Mouse (Mus musculus) brain, embryonic 14.5 days (tissue): ENCODE measurements around the gene Lysmd4. TPM values are rescaled to one million over a fixed set of nuclear protein-coding genes. Genes with fewer than 3 reads are reported as not detected.

ENCODE experiments used
- DNase-seq: peaks from one replicate; pipeline ENCODE4 v3.0.0-alpha.2; 2011; ENCODE audit warnings: low read depth
- CTCF ChIP-seq: fragments of 200-500 bp; IDR thresholded peaks from 2 replicates; pipeline ENCODE4 v1.5.1; 2012; ENCODE audit warnings: inconsistent platforms, mild to moderate bottlenecking, moderate library complexity, borderline replicate concordance; ENCODE audit not compliant: insufficient read depth, insufficient read length; ENCODE audit errors: extremely low read depth
- POLR2A ChIP-seq: fragments of 200-500 bp; IDR thresholded peaks from 2 replicates; pipeline ENCODE4 v1.6.1; 2012; ENCODE audit warnings: mild to moderate bottlenecking, inconsistent platforms, borderline replicate concordance; ENCODE audit not compliant: poor library complexity, insufficient read depth, insufficient read length, severe bottlenecking; ENCODE audit errors: extremely low read depth
- polyA plus RNA-seq: library from polyadenylated mRNA; depleted of rRNA; stranded (reverse); fragments of >200 nt; gene quantifications from 2 replicates; pipeline ENCODE4 v1.2.3, GENCODE M21; 2012; rRNA removed

Lysmd4 gene
- 38.1 and 41.8 TPM in 2 replicates for polyA plus RNA-seq

GRCm38 (mm10) chr7:67222220-67222862 lies at the start of gene Lysmd4:
Gene Lysmd4 (plus strand): TSS chr7:67222544.
- TF ChIP-seq POLR2A (0 out of 2 replicates have a peak, but pooled peaks have one; percentile 54), CTCF (no peak)
- DNase-seq: peak; percentile 98

- peak; percentile 53 for DNase-seq
Measured at GRCm38 (mm10) chr7:67173522-67174195, 48.7 kb upstream of the Lysmd4 start.

DNA sequence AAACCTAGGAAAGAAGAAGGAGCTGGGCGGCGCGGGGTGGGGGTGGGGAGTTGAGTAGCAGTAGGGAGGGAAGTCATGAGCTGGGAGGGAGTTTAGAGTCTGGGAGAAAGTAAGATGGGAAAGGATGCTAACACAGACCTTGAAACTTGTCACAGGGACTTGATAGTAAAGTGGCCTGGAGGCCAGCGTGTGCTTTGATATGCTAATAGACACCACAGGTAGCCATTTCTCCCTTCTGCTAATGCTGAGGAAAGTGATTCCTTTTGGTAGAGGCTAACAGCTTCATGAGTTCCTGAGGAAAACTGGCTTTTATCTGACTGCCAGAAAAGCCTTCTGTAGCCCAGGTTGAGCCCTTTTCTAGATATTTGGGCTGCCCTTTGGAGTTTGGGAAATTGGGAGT lies 38.6 kb upstream of the Lysmd4 start:
- no peak for TF ChIP-seq CTCF
- peak; percentile 43 for DNase-seq

More at GRCm38 (mm10) chr7:67173522-67174195, 48.7 kb upstream of the Lysmd4 start:
- TF ChIP-seq POLR2A (no peak), CTCF (no peak)

- TF ChIP-seq POLR2A (no peak), CTCF (peak; percentile 89)
- peak; percentile 71 for DNase-seq
Measured at GRCm38 (mm10) chr7:67199412-67199811, 22.9 kb upstream of the Lysmd4 start.

- no peak for DNase-seq
Measured at GRCm38 (mm10) chr7:67203625-67204024, 18.7 kb upstream of the Lysmd4 start.

DNA sequence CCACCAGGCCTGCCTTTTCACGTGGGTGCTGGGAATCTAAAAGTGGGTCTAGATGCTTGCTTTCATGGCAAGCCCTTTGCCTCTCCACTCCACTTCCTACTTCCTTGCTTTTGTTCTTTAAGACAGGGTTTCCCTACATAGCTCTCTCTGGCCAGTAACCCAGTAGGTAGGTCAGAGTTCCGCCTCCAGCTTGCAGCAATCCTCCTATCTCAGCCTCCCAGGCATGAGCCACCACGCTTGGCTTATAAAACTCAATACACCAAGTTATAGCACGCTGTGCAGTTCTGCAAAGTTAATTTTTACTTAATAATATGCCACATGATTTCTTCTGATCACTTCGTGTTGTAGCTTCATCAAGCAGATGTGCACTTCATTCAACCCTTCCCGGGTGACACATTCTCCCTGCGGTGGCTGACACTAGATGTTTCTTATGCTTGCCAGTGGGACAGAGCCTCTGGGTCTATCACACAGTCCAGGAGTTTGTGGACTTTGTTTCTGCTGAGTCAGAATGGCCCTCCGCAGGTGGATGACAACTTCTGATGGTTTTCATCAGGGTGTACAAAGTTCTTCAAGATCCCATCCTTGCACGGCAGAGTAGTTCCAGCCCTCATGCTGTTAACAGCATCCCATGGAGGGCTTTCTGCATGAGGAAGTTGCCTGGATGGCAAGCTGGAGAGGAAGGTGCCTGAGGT lies 16.5 kb upstream of the Lysmd4 start:
- no peak for TF ChIP-seq POLR2A
- TF ChIP-seq CTCF: no peak
- DNase-seq: no peak

More at GRCm38 (mm10) chr7:67203625-67204024, 18.7 kb upstream of the Lysmd4 start:
- TF ChIP-seq CTCF: no peak
- TF ChIP-seq POLR2A: no peak

DNA sequence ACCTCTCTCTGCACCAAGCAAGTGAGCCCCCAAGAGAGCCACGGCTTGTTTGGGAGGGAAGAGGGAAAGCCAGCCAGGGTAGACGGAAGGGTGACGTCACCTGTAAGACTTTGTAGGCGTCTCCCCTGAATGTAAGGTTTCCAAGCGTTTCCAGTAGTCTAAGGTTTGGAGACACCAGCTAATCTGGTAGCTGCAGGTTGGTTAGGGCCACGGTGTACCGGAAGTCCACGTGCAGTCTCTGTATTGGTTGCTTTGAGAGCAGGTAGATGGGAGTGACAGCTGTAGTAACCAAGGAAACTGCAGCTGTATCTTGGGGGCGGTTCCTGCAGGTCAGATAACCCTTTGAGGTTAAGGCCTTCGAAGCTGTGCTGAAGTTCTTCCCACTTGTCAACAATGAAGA lies 15.8 kb upstream of the Lysmd4 start:
- TF ChIP-seq POLR2A (no peak), CTCF (no peak)
- no peak for DNase-seq

DNA sequence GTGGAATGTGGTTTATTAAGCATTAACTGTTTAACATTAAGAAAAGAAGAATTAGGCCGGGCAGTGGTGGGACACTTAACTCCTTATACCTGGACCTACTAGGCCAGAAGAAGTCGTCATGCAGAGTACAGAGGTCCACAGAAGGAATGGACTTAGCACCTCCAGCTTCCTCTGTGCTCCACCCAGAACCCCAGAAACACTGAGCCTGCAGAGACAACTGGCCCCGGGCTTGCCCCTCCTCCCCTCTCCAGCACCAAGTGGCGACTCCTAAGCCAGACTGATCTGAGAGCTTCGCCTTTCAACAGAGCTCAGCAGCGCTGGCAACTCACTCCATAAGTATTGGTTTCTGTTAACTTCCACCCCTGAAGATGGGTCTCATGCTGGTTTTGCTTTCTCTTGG lies 14.6 kb upstream of the Lysmd4 start:
- TF ChIP-seq CTCF: no peak
- TF ChIP-seq POLR2A: no peak
- no peak for DNase-seq

GRCm38 (mm10) chr7:67208317-67208716 lies 14.0 kb upstream of the Lysmd4 start:
- no peak for DNase-seq
- TF ChIP-seq POLR2A (no peak), CTCF (no peak)

DNA sequence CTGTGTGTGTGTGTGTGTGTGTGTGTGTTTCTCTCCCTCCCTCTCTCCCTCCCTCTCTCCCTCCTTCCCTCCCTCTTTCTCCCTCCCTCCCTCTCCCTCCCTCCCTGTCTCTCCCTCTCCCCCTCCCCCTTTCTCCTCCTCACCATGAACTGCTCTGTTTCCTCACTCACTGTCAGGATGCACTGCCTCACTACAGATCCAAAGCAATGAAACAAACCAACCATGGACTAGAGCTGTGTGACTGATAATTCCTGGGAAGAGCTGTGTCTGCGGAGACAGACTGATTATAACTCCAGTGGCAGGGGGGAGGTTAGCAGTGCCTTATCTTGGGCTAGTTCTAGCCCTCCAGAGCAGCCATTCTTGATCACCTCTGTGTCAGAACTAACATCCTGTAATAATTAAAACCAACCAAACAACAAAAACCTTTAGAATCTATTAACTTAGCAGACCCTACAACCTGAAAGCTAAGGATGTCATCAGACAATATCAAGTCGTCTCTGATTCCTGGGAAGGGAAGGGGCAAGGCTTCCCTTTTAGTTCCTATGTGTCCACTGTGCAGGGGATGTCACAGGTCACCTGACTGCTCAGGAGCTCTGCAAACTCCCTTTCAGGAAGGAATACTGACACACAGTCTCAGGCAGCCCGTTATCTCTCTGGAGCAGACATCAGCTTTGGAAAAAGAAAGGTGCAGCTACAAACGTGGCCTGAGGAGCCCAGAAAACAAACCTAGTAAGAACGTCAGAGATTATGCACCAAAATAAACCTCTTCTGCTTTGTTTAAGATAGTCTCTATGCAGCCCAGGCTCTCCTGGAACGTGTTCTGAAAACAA lies 12.1 kb upstream of the Lysmd4 start:
- no peak for DNase-seq
- no peak for TF ChIP-seq CTCF
- TF ChIP-seq POLR2A: no peak

DNA sequence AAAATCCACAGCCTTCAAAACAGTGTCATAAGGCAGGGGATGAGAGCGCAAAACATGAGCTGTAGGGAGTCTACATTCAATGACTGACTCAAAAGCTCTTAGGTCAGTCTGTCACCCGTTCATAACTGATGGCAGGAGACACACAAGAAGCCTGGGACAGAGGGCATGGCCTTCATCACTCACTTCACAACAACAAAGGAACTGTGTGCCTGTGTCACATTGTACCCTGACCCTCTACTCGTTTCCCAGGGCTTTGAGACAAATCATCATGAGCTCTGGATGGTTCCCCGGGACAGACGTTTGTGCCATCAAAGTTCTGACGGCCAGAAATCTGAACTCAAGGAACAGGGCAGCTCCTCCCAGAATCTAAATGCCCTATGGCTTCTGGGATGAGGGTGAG lies 11.0 kb upstream of the Lysmd4 start:
- no peak for DNase-seq
- TF ChIP-seq POLR2A (no peak), CTCF (no peak)

DNA sequence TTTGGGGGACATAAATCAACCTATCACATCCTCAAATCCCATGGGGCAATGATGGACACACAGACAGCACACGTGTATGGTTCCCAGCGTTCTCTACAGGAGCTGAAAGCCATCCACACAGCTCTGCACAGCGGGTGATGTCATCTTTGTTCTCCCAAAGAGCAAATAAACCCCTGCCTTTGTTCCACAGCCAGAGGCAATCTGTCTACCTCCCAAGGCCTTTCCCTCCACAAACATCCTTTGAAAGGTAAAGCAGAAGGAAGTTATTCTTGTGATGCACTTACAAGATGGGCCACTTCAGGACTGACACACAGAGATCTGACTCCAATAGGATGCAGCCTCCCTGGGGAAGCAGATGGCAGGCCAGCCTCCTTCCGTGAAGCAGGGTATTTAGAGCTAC lies 10.4 kb upstream of the Lysmd4 start:
- TF ChIP-seq POLR2A (no peak), CTCF (no peak)
- no peak for DNase-seq
